Mouse (Mus musculus) MEL (cell line): ENCODE measurements around the gene Gpn2.

Experiments used
- BHLHE40 ChIP-seq: IDR thresholded peaks from 2 replicates; pipeline ENCODE4 v1.6.1; 2012; ENCODE audit warnings: low read depth, mild to moderate bottlenecking, inconsistent platforms, low read length, improper control_type of control experiment, borderline replicate concordance
- CHD2 ChIP-seq: IDR thresholded peaks from 2 replicates; pipeline ENCODE4 v1.6.1; 2011; ENCODE audit warnings: low read length, improper control_type of control experiment
- CTCF ChIP-seq, 3 experiments: IDR thresholded peaks in 2 of 3; conservative IDR thresholded peaks in 1 of 3; 2 replicates each; pipeline ENCODE4 v1.5.1; 2011 to 2012; ENCODE audit warnings: low read length in 3 of 3, low read depth in 2 of 3, mild to moderate bottlenecking in 2 of 3, improper control_type of control experiment in 1 of 3, inconsistent platforms in 1 of 3, mixed read lengths in 1 of 3, moderate library complexity in 1 of 3; ENCODE audit not compliant: control insufficient read depth in 1 of 3, insufficient read depth in 1 of 3, poor library complexity in 1 of 3, severe bottlenecking in 1 of 3
- EP300 ChIP-seq, 2 experiments: IDR thresholded peaks; 2 replicates each; pipeline ENCODE4 v1.6.1; 2011; ENCODE audit warnings: improper control_type of control experiment in 2 of 2, low read length in 2 of 2, low read depth in 1 of 2, mild to moderate bottlenecking in 1 of 2
- HCFC1 ChIP-seq: IDR thresholded peaks from 2 replicates; pipeline ENCODE4 v1.6.1; 2012; ENCODE audit warnings: low read depth, mild to moderate bottlenecking, inconsistent platforms, low read length, improper control_type of control experiment, moderate library complexity
- MAZ ChIP-seq: IDR thresholded peaks from 2 replicates; pipeline ENCODE4 v1.6.1; 2012; ENCODE audit warnings: low read depth, mild to moderate bottlenecking, inconsistent platforms, low read length, improper control_type of control experiment
- MXI1 ChIP-seq: IDR thresholded peaks from 2 replicates; pipeline ENCODE4 v1.6.1; 2011; ENCODE audit warnings: mild to moderate bottlenecking, low read depth, low read length, improper control_type of control experiment
- POLR2A ChIP-seq, 2 experiments: IDR thresholded peaks; 2 replicates each; pipeline ENCODE4 v1.6.1; 2011 to 2012; ENCODE audit warnings: low read length in 2 of 2, mild to moderate bottlenecking in 2 of 2, control low read depth in 1 of 2, improper control_type of control experiment in 1 of 2, low read depth in 1 of 2, moderate library complexity in 1 of 2; ENCODE audit not compliant: control insufficient read depth in 1 of 2, insufficient read depth in 1 of 2, poor library complexity in 1 of 2

GRCm38 (mm10) chr4:133569291-133570065, 14.7 kb upstream of the Gpn2 start:
- no peak for TF ChIP-seq POLR2A (IDR thresholded peaks at IDR 0.05; ENCODE audit: control insufficient read depth in 1 of 2, insufficient read depth in 1 of 2, low read depth in 1 of 2, low read length in 2 of 2, poor library complexity in 1 of 2)
- no peak for TF ChIP-seq HCFC1
- no peak for TF ChIP-seq MAZ
- no peak for TF ChIP-seq CTCF (IDR thresholded peaks at IDR 0.05 in 2 of 3, conservative IDR thresholded peaks at IDR 0.05 in 1 of 3; ENCODE audit: control insufficient read depth in 1 of 3, insufficient read depth in 1 of 3, low read depth in 2 of 3, low read length in 3 of 3, poor library complexity in 1 of 3, severe bottlenecking in 1 of 3)
- TF ChIP-seq MXI1, result no peak
- no peak for TF ChIP-seq EP300 (IDR thresholded peaks at IDR 0.05; ENCODE audit: low read depth in 1 of 2, low read length in 2 of 2)
- TF ChIP-seq BHLHE40, result no peak
- TF ChIP-seq CHD2, result no peak
